Mouse (Mus musculus) embryonic fibroblast, embryonic 13.5 days (primary cell): Measurements from ENCODE around the gene Ccdc134.

Experiments used
- CTCF ChIP-seq: IDR thresholded peaks from 2 replicates; pipeline ENCODE4 v1.5.1; 2011; ENCODE audit warnings: mild to moderate bottlenecking, control low read depth, low read length, moderate library complexity, borderline replicate concordance; ENCODE audit not compliant: insufficient read depth
- POLR2A ChIP-seq: IDR thresholded peaks from 2 replicates; pipeline ENCODE4 v1.6.1; 2011; ENCODE audit warnings: low read depth, mild to moderate bottlenecking, control low read depth, low read length, moderate library complexity

- no peak for TF ChIP-seq POLR2A
- no peak for TF ChIP-seq CTCF
Observed at GRCm38 (mm10) chr15:82130599-82130998, 2.9 kb downstream of the Ccdc134 start.
